Mouse (Mus musculus) spleen, adult 18-20 months (tissue): ENCODE results near the gene Morn4.
"Not testable (repeated sequence)": the region's sequence is repeated elsewhere in the genome, so short reads cannot be mapped to it uniquely, and the experiment has no call there.

ENCODE experiments used
- DNase-seq, 2 experiments: peaks; one replicate each; pipeline ENCODE4 v3.0.0; 2022; ENCODE audit warnings: mixed read lengths in 2 of 2

The Morn4 gene

DNA sequence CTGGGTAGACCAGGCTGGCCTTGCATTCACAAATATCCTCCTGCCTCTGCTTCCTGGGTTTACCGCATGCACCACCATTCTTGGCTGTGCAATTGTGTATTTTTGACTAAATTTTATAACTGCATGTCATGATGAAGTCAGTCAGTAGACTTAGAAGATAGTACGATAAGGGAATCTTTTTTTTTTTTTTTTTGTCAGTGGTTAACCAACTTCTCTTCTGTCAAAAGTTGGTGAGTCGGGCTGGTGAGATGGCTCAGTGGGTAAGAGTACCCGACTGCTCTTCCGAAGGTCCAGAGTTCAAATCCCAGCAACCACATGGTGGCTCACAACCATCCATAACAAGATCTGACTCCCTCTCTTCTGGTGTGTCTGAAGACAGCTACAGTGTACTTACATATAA is 4.5 kb downstream of the Morn4 start:
- not testable (repeated sequence) for DNase-seq

DNA sequence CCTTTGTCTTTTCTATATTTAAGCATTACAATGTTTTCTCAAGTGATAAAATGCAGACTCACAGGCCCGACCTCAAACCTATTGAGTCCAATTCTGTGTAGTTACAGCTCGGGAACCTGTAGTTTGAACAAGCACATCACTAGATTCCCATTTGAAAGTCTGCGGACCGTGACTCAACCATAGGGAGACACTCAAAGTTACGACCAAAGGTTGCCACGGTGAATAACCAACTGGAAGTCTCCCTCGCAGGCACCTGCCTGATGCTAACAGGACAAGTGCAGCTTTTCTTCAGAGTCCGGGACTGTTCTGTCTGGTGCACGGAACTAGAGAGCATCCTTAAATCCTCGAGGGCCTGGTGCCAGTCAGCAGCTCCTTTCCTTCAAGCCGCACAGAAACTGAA is 5.7 kb downstream of the Morn4 start:
- no peak for DNase-seq

DNA sequence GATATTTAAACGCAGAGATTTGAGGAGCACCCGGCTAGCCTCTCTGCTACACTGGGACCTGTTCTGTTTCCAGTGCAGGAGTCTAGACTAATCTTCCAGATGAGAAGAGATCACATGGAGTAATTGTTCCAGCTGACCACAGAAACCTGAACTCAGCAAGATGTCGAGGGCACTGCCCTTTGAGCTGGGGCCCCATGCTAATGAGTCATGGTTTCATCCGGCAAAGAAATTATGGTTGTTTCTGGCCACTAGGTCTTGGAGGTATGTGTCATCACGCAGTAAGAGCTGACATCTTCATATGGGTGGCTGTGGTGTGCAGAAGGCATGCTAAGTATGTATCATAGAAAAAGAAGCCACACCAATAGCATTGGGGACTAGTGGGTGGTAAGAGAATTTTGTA is 6.2 kb downstream of the Morn4 start:
- DNase-seq = no peak

DNA sequence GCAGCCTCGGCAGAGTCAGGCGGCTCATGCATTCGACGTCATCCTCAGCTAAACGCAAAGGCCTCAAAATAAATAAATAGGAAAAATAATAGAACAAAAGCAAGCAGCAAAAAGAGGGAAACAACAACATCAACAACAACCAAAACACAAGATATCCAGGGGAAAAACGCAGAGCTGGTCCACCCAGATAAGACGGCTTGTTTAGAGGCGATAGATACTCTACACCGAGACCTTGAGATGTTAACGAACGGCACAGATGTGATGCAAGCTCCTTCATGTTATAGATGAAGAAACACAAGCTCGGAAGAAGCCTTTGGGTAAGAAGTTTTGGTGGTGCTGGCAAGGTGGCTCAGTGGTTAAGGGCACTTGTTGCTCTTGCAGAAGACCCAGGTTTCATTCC is 7.2 kb downstream of the Morn4 start:
- no peak for DNase-seq

DNA sequence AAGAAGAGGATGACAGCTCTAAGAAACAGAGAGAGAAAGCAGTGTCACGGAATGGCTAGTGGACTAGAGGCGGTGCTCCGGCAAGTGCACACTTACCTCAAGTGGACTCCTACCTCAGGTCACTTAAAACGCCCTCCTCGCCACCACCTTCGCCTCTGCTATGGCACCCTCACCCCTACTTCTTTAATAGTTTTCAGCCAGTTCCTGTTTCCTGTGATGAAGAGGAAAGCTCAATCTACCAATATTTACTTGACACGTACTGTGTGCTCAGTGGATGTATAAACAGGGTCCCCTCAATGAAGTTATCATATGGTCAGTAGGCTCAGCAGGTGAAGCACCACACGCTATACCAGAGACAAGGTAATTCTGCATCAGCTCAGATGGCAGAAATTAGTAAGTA is 7.6 kb downstream of the Morn4 start:
- DNase-seq = no peak

DNA sequence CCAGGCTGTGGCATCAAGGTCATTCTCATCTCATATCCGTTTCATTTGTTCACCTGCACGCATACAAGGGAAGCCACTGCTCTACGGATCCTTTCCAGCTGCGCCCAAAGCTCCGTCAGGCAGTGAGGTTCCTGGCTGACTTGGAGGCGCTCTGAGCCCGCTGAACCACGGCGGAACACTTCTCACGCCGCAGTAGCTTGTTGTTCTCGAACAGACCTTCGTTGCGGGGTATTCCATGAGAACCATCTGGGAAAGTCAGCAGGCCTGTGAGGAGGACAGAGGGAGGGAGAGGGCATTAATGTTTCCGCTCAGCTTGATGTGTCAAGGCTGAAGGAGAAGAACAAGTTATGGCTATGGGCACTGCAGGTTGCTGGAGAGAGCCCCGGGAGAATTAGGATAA is 10.2 kb downstream of the Morn4 start:
- DNase-seq = no peak

DNA sequence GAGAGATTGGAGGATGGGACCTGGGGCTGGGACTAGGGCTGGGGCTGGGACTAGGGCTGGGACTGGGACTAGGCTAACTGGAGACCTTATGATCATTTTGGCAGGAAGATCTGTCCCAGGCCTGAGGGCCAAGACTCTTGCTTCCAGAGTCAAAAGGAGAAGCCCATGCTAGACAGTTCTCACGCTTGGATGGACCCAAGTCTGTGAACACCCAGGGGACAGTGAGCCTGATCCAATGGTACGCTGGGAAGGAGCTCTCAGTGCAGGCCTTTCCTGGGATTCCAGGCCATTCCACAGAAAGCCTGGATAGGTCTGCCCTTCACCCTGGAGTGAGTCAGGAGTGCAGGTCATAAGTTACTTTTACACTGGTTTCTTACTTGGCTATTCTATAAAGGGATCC is 11.1 kb downstream of the Morn4 start:
- no peak for DNase-seq

DNA sequence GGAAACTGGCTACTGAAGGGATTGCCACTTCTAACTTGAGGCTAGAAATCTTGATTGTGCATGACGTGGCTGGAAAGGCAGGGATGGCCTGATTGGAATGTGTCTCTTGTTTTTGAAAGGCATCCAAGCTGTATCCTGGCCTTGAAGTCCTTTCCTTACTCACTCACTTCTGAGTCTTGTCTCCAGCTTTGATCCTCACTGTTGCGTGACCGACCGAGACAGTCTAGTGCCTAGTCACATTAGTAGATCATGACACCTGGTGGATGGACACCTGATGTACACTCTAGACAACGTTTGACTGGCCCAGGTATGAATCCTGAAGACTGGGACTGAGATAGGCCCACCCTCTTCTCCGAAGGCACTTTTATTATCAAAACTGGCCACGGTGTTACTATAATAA is 13.4 kb downstream of the Morn4 start:
- no peak for DNase-seq

DNA sequence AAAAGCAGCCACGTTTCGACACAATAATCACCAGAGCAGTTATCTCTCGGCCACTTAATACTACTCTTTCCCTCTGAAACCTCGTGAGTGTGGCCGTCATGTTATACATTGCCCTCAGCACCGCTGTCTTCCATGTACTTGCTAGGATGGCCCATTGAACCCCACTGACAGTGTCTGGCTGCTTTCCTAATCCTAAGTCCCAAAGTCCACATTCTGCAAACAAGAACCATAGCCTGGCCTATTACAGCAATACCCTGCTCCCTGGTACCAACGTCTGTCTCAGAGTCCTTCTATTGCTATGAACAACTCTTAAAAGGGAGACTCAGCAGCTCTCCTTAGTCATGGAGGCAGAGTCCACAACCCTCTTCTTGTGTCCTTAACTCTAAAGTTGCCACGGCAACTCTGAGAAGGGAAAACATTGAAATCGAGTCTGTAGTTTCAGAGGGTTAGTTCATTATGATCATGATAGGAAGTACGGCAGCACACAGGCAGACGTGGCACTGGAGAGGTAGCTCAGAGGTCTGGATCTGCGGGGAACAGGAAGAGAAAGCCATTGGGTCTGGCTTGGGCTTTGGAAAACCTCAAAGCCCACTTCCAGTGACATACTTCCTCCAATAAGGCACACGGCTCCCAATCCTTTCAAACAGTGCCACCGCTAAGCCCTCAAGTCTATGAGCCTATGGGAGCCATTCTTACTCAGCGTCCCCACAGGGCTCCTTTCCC is 14.1 kb downstream of the Morn4 start:
- no peak for DNase-seq

DNA sequence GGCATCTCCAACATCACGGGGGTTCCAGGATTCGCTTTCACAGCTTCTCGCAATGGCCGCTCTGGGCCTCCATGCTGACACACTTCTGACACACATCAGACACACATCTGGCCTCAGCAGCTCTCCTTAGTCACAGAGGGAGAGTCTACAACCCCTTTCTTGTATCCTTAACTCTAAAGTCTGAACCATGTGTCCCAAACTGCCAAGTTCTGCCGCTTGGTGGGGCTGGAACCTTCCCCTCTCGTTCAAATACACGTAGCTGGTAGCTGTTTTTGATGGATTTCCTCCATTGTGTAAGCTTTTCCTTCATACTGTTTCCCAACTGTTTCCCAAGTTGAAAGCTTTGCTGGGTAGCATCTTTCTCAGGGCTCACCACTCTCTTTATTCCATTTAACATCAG is 14.9 kb downstream of the Morn4 start:
- no peak for DNase-seq

DNA sequence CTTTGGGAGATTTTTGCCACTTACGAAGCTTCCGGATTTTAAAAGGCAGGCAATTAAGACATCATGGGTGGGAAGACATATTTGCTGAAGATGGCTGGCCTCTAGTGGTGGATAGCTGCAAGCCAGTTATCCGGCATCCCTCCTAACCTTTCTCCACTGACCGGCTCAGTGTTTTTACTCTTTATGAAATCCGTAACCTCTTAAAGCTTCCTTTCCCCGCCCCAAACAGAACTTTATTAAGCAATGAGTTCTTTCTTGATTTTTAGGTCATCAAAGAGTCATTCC is 17.0 kb downstream of the Morn4 start:
- no peak for DNase-seq

DNA sequence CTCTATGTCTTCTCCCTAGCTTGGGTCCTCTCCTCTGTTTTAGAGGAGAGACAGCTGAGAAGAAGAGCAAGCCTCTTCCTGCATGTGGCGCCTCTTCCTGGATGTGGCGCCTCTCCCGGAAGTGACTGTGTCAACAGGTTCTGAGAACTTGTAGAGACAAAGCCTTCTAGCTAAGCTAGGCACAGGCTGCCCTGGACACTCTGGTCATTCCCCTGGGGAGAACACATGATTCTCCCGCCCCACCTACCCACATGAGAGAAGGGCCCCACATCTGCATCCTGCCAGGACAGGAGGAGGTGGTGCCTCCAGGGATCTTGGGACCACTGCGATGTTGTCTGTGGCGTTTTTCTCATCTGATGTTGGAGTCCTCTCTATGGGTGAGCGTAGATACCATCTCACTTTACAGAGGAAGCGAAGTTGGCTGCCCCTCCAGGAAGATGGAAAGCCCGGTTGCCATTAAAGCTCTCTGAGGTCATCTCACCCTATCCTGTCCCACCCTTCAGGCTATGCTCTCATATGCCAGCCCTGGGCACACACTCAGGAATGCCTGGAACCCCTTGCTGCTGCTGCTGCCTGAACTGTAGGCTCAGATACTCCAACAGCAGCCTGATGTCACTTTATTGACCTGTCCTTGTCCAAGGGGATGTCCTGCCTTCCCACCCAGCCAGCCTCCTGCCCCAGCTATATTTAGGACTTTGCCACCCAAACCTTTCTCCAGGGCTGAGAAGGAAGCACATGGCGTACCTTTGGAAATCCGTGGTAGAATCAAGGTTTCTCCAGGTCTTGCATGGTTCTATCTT is 17.5 kb downstream of the Morn4 start:
- DNase-seq = no peak

DNA sequence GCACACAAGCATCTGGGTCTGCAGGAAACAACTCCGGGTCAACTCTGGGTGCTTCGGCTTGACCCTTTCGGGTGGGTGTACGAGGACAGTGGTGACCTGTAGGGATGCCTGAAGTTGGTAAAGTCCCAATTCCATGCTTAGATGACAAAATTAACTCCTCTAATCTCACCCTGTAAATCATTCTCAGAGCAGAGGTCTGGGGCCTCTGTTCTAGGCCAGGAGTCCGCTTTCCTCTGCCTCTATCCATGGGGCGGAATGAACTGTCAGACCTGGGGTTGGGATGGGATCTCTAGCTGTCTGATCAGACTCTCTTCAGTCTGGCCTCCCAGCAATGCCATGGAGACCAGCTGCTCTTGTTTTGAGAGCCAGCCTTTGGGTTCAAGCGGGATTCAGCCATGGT is 24.7 kb downstream of the Morn4 start:
- DNase-seq = no peak

DNA sequence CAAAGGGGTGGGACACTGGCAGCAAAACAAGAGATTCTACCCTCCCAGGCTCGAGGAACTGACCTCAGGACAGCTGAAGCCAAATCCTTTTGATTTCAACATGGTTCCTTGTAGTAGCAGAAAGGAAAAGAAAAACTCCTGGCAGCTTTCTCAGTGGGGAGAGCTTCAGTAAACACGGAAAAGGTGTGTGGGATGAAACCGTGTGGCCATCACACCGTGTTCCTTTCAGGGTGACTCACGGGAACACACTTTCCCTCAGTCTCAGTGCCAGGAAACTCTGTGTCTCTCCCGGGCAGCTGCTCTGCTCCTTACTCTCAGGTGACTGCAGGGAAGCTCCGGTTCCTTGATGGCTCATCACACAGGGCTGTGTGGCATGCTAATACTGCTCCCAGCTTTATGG is 27.7 kb downstream of the Morn4 start:
- DNase-seq = no peak

DNA sequence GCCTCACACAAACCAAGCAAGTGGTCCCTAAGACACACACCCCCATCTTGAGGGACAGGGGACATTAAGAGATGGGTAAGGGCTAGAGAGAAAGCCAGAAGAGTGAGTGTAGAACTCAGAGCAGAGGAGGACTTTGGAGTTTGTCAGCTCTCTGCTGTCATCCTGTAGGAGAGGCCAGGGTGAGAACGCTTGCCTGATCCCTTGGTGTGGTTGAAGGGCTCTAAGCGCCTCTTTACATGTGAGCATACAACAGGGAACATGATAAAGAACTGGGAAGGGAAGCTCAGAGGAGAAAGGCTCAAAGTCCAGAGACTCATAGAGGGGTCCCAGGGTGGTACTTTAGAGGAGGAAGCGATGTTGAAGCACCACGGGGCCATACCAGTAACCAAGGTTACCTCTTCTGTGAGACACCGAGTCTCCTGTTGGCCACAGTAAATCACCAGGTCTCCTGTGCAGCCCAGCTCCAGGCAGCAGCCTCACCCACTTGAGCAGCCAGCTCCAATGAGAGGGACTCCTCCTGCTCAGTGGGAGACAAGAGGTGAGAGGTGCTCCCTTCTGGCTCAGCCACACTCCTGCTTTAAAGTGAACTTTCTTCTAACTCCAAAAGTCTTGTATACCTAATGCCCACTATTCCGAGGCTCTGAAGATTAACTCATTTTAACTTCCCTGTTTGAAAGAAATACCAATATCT is 29.3 kb downstream of the Morn4 start:
- no peak for DNase-seq

DNA sequence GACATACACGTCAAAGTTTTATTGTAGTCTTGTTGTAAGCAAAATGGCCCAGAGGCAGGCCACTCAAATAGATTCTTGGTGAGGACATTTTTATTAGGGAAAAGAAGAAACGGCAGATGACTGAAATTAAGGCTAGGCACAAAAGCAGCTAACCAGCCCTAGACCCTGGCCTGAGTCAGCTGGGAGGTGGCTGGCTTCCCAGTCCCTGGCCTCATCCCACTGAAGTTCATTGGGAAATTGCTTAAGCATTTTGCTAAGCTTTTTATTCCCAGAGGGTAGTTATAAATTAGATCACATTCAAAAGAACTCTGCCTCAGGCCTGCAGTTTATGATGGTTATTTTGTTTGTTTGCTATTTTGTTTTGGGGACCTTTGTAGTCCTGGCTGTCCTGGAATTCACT is 30.3 kb downstream of the Morn4 start:
- no peak for DNase-seq

DNA sequence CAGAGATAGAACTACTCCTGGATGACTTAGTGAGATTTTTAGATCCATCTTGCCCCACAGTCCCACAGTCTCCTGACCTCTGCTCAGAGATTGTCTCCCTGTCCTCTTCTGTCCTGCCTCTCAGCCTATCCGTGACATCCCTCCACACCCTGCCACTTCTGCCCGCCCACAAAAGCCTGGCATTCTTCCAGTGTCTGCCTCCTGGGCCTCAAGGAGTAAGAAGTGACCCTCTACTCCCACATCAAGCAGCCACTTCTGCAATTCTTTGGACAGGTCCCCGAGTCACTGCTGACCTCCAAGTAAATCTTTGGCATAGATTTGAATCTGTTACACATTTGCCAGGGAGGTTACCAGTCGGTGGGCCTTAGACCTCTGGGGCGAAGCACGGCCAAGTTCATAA is 31.9 kb downstream of the Morn4 start:
- no peak for DNase-seq

DNA sequence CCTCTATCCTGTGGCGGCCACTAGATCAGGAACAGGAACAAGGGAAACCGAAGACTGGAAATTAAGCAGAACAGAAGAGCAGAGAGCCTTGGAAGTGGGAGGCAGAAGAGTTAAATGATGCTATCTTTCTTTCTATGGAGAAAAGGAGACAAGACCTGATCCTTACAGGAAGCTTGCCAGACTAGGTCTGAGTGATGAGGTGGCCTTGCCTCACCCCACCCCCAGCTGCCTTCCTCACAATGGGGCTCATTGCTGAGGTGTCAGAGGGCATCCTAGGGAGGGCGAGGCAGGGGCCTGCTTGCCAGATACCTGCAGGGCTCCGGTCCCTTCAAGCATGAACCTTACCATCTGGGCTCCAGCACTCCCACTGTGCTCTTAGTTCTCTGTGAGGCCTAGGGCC is 34.2 kb downstream of the Morn4 start, which contains the start of gene 4933411K16Rik:
Gene 4933411K16Rik, plus strand, starts transcription at position 301 of the 400 bp plus-strand sequence.
- no peak for DNase-seq

DNA sequence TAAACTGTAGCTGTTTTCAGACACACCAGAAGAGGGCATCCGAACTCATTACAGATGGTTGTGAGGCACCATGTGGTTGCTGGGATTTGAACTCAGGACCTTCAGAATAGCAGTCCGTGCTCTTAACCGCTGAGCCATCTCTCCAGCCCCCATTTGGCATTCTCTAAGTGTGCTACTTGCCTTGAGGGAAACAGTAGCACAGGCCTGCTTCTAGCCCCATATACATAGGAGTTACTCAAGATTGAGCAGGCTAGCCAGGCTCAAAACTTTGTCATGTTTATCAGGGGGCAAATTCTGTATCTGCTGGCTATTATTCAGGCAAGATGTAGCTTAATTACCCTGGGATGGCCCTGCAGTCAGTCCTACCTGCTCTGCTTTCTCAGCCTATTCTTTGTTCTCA is 34.8 kb downstream of the Morn4 start:
- no peak for DNase-seq

DNA sequence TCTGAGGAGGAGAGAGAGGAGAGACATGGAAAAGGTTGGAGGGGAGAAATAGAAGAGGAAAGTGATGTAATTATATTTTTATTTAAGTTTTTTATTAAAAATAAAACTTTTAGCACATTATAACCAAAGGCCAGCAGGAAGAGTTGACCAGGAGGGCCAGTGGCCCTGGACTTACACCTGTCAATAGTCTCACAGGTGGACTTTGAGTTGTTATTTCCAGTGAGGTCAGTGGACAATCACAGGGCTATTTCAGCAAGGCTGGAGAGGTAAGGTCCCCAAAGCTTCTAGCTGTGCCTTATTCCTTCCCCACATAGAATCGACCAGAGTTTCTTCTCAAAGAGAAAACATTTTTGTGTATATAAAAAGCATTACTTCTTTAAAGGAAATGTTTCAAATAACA is 35.9 kb downstream of the Morn4 start:
- DNase-seq = no peak

DNA sequence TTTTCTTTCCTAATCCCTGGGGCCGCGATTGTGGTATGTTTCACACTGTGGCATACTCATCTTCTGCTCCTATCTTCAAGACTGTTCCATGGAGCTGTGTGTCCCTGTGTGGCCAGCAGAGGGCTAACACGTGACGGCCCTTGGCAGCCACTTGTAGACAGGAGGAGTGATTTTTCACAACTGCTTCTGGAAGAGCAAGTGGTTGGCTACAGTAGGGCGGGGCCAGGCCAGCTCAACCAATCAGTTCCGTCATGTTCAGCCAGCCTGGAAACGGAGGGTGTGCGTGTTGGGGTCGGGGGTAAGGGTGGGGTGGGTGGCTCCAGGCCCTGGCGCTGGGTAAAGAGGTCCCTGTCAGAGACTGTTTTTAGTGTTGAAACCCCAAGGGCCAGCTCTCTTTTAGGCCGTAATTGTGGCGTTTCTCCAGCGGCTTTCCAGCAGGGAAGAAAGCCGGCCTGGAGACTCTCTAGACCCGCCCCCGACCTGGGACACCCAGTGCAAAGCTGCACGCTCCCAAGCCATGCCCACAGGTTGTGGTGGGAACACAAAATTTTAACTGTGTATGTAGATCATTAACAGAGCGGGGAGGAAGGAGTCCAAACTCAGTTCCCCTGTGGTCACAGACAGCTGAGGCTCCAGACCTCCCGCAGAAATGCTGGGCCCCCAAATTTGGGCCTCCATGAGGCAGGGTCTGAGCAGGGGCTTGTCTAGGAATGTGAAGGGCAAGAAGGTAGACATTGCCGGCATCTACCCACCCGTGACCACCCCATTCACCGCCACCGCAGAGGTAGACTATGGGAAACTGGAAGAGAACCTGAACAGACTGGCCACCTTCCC is 40.7 kb downstream of the Morn4 start, which contains the start of gene Hoga1:
Gene Hoga1, plus strand, starts transcription at position 342 of the 834 bp plus-strand sequence.
- peak in 1 of 2 experiments; percentile 29 for DNase-seq

DNA sequence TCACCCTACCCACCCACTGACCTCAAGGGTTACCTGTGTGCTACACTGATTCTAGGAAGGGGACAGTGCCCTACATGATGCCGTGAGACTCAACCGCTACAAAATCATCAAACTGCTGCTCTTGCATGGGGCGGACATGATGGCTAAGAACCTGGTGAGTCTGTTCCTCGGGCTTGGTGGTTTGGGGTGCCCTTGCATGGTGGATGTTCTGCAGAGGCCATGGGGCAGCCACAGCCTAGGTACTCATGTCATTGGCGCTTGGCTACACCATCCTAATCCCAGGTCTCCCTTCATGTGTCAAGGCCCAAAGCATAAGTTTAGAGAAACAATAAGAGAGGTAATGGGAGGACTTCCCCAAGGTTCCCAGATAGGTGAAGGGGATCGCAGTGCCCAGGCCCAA is 42.2 kb downstream of the Morn4 start:
- DNase-seq = no peak

DNA sequence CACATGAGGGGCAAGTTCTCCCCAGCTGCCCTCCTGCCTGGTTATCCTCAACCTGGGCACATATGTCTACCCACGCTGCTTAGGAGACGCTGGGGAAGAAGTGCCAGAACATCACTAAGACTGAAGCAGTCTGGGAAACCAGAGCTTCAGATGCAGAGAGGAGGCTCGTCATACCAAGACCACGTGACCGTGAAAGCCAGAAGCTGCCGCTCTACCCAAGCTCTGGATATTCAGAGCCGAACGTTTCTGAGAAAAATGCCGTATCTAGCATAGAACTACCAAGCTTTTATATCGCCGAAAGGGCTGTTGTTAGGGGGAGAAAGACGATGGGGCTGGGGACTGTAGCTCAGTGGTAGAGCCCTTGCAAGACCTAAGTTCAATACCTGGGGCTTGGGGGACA is 47.8 kb downstream of the Morn4 start:
- DNase-seq = no peak
